Mouse (Mus musculus): ENCODE results near the gene Bcas1. TPM values are rescaled to one million over a fixed set of nuclear protein-coding genes. Genes with fewer than 3 reads are reported as not detected.

Bcas1 gene
- total and polyA plus RNA-seq, 3 experiments = 0.13 to 0.35 TPM; not detected in 1

DNA sequence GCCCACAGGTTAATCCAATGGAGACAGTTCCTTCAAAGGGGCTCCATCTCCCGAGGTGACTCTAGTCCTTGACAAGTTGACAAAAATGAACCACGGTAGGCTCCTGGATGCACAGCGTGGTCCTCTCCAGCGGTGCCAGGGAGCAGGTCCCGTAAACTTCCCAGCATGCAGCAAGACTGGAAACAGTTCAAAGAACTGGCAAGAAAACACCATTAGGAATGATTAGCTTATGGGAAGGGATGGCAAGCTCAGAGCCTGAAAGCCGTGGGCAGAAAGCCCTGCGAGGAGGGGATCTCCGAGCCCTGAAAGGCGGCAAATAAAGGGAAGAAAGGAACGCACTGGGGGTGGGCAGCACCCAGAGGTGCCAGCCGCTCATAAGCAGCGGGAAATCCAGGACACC lies 122.9 kb downstream of the Bcas1 start:
- H3K27ac ChIP-seq (ENCODE audit: control insufficient read depth, low read depth, low read length) = no peak overlapping the region

DNA sequence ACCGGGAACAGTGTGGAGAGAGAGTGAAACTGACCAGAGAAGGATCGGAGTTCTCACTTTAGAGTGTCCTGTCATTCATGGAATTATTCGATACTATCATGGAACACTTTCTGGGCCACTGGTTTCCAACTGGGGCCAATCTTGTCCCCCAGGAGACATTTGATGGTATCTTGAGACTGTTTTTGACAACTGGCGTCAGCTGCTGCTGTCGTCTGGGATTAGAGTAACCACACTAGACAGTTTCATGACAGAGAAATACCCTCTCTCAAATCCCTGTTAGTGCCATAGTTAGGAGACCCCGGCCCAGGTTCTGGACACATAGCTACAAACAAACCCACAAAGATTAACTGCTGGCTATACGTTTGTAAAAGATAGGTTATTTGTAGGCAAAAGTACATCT lies 124.0 kb downstream of the Bcas1 start:
- TF ChIP-seq POLR2AphosphoS5 (IDR thresholded peaks at IDR 0.05; ENCODE audit: borderline replicate concordance, low read depth, low read length) = no peak
- no peak for TF ChIP-seq CHD2 (IDR thresholded peaks at IDR 0.05; ENCODE audit: low read length)
- TF ChIP-seq CTCF (IDR thresholded peaks at IDR 0.05 in 2 of 3, conservative IDR thresholded peaks at IDR 0.05 in 1 of 3; ENCODE audit: control insufficient read depth in 1 of 3, insufficient read depth in 1 of 3, low read depth in 2 of 3, low read length in 3 of 3, poor library complexity in 1 of 3, severe bottlenecking in 1 of 3) = no peak
- TF ChIP-seq HCFC1 (IDR thresholded peaks at IDR 0.05; ENCODE audit: low read depth, low read length) = no peak
- TF ChIP-seq MAX (IDR thresholded peaks at IDR 0.05; ENCODE audit: low read length) = no peak
- TF ChIP-seq E2F4 (IDR thresholded peaks at IDR 0.05; ENCODE audit: borderline replicate concordance, low read depth, low read length) = no peak
- no peak for TF ChIP-seq MEF2A (IDR thresholded peaks at IDR 0.05; ENCODE audit: extremely low read depth, insufficient replicate concordance, low read depth, low read length, poor library complexity, severe bottlenecking)
- TF ChIP-seq TBP (IDR thresholded peaks at IDR 0.05; ENCODE audit: low read depth, low read length) = no peak
- TF ChIP-seq ZMIZ1 (IDR thresholded peaks at IDR 0.05; ENCODE audit: low read depth, low read length) = no peak
- no peak for TF ChIP-seq ELF1 (IDR thresholded peaks at IDR 0.05; ENCODE audit: low read depth, low read length)
- TF ChIP-seq RCOR1 (IDR thresholded peaks at IDR 0.05; ENCODE audit: low read depth, low read length) = no peak
- TF ChIP-seq GATA1 (IDR thresholded peaks at IDR 0.05; ENCODE audit: low read depth, low read length) = no peak
- no peak for TF ChIP-seq ETS1 (IDR thresholded peaks at IDR 0.05; ENCODE audit: low read depth, low read length)
- TF ChIP-seq UBTF (IDR thresholded peaks at IDR 0.05; ENCODE audit: borderline replicate concordance, insufficient read depth, low read depth, low read length) = no peak
- TF ChIP-seq RAD21 (IDR thresholded peaks at IDR 0.05; ENCODE audit: low read depth, low read length) = no peak
- TF ChIP-seq USF1 (IDR thresholded peaks at IDR 0.05; ENCODE audit: low read depth, low read length) = no peak
- TF ChIP-seq MXI1 (IDR thresholded peaks at IDR 0.05; ENCODE audit: low read depth, low read length) = no peak
- no peak for TF ChIP-seq EP300 (IDR thresholded peaks at IDR 0.05; ENCODE audit: low read depth in 1 of 2, low read length in 2 of 2)
- no peak for TF ChIP-seq POLR2A (IDR thresholded peaks at IDR 0.05; ENCODE audit: control insufficient read depth in 1 of 2, insufficient read depth in 1 of 2, low read depth in 1 of 2, low read length in 2 of 2, poor library complexity in 1 of 2)
- no peak for TF ChIP-seq SIN3A (IDR thresholded peaks at IDR 0.05; ENCODE audit: low read length)
- no peaks in the 10 kb centered on the region; a peak in 1 of 4 replicates for H3K27me3 ChIP-seq (ENCODE audit: control insufficient read depth in 1 of 2, insufficient read depth in 2 of 2, low read length in 2 of 2)
- no peaks in the 10 kb centered on the region for H3K9me3 ChIP-seq (replicated peaks; ENCODE audit: insufficient read depth, low read length)
- no peaks in the 10 kb centered on the region for H3K79me2 ChIP-seq (ENCODE audit: control insufficient read depth, insufficient read depth, low read length, poor library complexity)
- no peaks in the 10 kb centered on the region for H3K36me3 ChIP-seq (ENCODE audit: control insufficient read depth in 1 of 2, insufficient read depth in 2 of 2, low read length in 2 of 2)
- H3K4me3 ChIP-seq (ENCODE audit: control insufficient read depth in 1 of 2, insufficient read depth in 1 of 2, low read depth in 2 of 2, low read length in 2 of 2) = no peak overlapping the region
- H3K9ac ChIP-seq (ENCODE audit: control insufficient read depth, low read depth, low read length, poor library complexity, severe bottlenecking) = no peak overlapping the region
- DNase-seq (ENCODE audit: low read depth, low spot score) = no peak
- no peaks in the 10 kb centered on the region for H3K4me1 ChIP-seq (ENCODE audit: control insufficient read depth in 1 of 2, insufficient read depth in 2 of 2, low read length in 2 of 2)
- H3K27ac ChIP-seq (ENCODE audit: control insufficient read depth, low read depth, low read length) = no peak overlapping the region

More for the DNA sequence above, 122.9 kb downstream of the Bcas1 start:
- TF ChIP-seq MAFK (IDR thresholded peaks at IDR 0.05; ENCODE audit: borderline replicate concordance, low read depth, low read length) (no peak), ZNF384 (IDR thresholded peaks at IDR 0.05; ENCODE audit: low read depth, low read length) (no peak), CHD2 (IDR thresholded peaks at IDR 0.05; ENCODE audit: low read length) (no peak), MYB (IDR thresholded peaks at IDR 0.05; ENCODE audit: low read depth, low read length) (no peak), TBP (IDR thresholded peaks at IDR 0.05; ENCODE audit: low read depth, low read length) (no peak), POLR2AphosphoS5 (IDR thresholded peaks at IDR 0.05; ENCODE audit: borderline replicate concordance, low read depth, low read length) (no peak), MEF2A (IDR thresholded peaks at IDR 0.05; ENCODE audit: extremely low read depth, insufficient replicate concordance, low read depth, low read length, poor library complexity, severe bottlenecking) (no peak), SIN3A (IDR thresholded peaks at IDR 0.05; ENCODE audit: low read length) (no peak), TAL1 (IDR thresholded peaks at IDR 0.05; ENCODE audit: low read length) (no peak), MYC (IDR thresholded peaks at IDR 0.05; ENCODE audit: low read depth, low read length) (no peak), NRF1 (IDR thresholded peaks at IDR 0.05; ENCODE audit: insufficient read depth, low read depth, low read length, poor library complexity, severe bottlenecking) (no peak)
- no peaks in the 10 kb centered on the region for H3K36me3 ChIP-seq (ENCODE audit: control insufficient read depth in 1 of 2, insufficient read depth in 2 of 2, low read length in 2 of 2)
- no peaks in the 10 kb centered on the region; a peak in 1 of 4 replicates for H3K27me3 ChIP-seq (ENCODE audit: control insufficient read depth in 1 of 2, insufficient read depth in 2 of 2, low read length in 2 of 2)
- H3K9ac ChIP-seq (ENCODE audit: control insufficient read depth, low read depth, low read length, poor library complexity, severe bottlenecking) = no peak overlapping the region
- H3K4me3 ChIP-seq (ENCODE audit: control insufficient read depth in 1 of 2, insufficient read depth in 1 of 2, low read depth in 2 of 2, low read length in 2 of 2) = no peak overlapping the region
- no peaks in the 10 kb centered on the region for H3K9me3 ChIP-seq (replicated peaks; ENCODE audit: insufficient read depth, low read length)
- no peaks in the 10 kb centered on the region for H3K79me2 ChIP-seq (ENCODE audit: control insufficient read depth, insufficient read depth, low read length, poor library complexity)
- no peak for DNase-seq (ENCODE audit: low read depth, low spot score)
- no peaks in the 10 kb centered on the region for H3K4me1 ChIP-seq (ENCODE audit: control insufficient read depth in 1 of 2, insufficient read depth in 2 of 2, low read length in 2 of 2)

Data from MEL (cell line).